Mouse (Mus musculus): ENCODE results near the gene Pex7. TPM values are rescaled to one million over a fixed set of nuclear protein-coding genes. Genes with fewer than 3 reads are reported as not detected.
"Not testable (repeated sequence)": the region's sequence is repeated elsewhere in the genome, so short reads cannot be mapped to it uniquely, and the experiment has no call there.

The Pex7 gene
- polyA plus RNA-seq, 1 experiment from 2014 or later: 9.7 TPM

DNA sequence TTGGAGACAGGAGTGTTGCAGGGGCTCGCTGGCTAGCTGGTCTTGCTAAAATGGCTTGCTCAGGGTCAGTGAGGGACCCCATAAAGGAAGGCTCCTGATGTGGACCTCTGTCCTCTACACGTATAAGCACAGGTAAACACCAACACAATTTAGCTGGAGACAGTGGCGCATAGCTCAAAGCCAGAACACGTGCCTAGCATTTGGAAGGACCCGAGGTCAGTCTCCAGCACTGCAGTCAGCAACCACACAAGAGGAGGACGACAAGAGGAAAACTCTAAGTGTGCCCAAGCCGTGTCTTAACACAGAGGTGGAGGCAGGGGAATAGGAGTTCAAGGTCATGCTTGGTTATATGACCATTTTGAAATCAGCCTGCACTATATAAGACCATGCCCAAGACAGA is 32.6 kb upstream of the Pex7 start:
- Histone ChIP-seq H3K27ac (peak overlapping the region; percentile 69), H3K79me2 (ENCODE audit: inconsistent target) (peaks cover 77% of the 10 kb centered on the region), H3K4me3 (ENCODE audit: inconsistent target) (no peak overlapping the region), H3K36me3 (ENCODE audit: inconsistent target) (no peaks in the 10 kb centered on the region)
- WGBS (ENCODE audit: missing documents): 86% methylated on average over 7 of the region's 7 CpGs

DNA sequence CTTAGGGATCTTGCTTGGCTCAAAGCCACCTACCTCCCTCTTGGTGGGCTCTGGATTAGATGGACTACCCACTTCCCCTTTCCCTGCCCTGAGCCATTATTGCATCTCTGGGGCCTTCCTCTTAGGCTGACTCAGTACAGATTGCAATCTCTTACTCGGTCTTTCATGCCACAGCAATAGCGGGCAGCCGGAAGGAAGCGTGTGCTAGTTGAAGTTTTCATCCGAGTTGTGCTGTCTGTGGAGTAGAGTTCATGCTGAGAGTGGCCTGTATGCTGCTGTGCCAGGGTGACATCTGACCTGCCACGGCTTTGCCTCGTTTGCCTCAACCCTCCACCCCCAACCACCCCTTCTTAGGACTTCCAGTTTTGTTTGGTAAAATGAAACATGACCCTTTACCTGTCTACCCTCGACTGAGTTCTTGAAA is 31.8 kb upstream of the Pex7 start:
- Histone ChIP-seq H3K4me3 (ENCODE audit: inconsistent target) (peak overlapping the region; percentile 7; the same call in 1 of the 2 replicates), H3K27ac (peak overlapping the region; percentile 69), H3K79me2 (ENCODE audit: inconsistent target) (peaks cover 72% of the 10 kb centered on the region), H3K36me3 (ENCODE audit: inconsistent target) (no peaks in the 10 kb centered on the region)
- WGBS (ENCODE audit: missing documents): 0% methylated on average over 8 of the region's 8 CpGs

DNA sequence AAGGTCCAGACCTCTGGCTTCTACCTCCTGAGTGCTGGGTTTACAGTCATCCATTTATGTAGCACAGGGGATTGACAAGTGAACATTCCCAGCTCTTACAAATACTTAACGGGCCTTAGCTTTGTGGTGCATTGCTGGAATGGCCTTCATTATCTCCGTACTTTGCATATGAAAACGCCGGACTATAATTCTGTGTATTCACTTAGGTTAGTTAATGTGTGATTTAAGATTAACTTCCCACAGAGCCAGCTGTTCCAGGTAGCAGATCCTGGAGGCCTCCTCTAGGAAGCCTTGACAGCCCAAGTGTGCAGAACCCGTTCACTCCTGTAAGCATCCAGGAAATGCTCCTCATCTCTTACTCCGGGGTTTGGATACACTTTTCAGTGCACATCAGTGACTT is 31.2 kb upstream of the Pex7 start:
- WGBS (ENCODE audit: missing documents): 62% methylated on average over 6 of the region's 6 CpGs
- no peaks in the 10 kb centered on the region for H3K36me3 ChIP-seq (ENCODE audit: inconsistent target)
- H3K4me3 ChIP-seq (ENCODE audit: inconsistent target): no peak overlapping the region

DNA sequence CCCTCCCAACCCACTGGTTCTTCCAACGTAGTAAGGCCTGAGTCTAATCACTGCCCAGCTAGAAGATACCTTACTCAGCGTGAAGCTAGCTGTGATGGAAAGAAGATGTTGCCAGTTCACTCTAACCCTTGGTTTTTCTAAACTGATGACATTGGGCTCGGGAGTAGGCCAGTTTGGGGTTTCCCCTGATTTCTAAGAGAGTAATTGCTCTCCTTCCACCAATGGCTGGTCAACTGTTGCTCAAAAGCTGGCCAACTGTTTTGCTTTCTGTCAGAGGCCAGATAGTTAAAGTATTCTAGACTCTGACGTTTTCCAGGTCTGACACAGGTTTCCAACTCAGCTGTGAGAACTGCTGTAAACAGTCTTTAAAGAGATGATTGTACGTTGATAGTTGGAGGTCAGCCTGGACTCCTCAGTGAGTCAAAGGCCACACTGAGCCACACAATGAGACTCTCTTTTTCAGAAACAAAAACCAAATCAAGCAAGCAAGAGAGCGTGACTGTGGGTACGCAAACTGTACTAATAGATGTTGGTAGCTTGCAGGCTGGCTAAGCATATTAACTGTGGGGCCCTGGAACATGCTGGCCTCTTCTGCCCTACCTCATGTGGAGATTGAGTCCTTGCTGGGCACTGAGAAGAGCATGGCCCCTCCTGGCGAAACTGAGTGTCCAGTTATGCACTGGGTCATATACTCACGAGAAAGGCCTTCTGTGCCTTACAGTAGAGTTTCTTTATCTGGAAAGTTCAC is 29.6 kb upstream of the Pex7 start:
- Histone ChIP-seq H3K27ac (no peak overlapping the region), H3K79me2 (ENCODE audit: inconsistent target) (peaks cover 51% of the 10 kb centered on the region), H3K4me3 (ENCODE audit: inconsistent target) (no peak overlapping the region), H3K36me3 (ENCODE audit: inconsistent target) (no peaks in the 10 kb centered on the region)
- WGBS (ENCODE audit: missing documents): 79% methylated on average over 8 of the region's 9 CpGs

More for the DNA sequence above, 31.2 kb upstream of the Pex7 start:
- peaks cover 67% of the 10 kb centered on the region for H3K79me2 ChIP-seq (ENCODE audit: inconsistent target)
- H3K27ac ChIP-seq: peak overlapping the region; percentile 69

DNA sequence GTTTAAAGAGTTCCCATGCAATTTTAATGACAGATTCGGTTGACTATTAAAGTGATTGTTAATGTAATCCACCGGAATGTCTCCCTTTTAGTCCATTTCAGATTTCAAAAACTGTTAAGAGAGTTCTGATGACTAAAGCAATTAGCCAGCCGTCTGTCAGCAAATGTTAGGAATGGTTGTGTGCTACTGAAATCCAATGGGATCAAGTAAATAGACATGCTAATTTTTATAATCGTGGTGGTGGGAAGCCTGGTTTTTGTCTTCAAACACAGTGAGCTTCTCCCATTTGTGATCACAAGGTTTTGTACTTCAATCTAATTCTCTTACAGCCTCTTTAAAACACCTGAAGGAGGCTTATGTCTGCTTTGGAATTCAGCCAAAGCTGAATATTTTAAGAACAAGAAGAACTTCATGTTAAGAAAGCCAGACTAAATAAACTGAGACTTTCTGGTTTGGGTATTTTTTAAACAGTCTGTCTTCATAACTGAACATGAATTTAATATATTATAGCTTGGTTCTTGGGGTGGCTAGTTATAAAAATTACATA is 28.4 kb upstream of the Pex7 start:
- WGBS (ENCODE audit: missing documents): 79% methylated on average over 4 of the region's 4 CpGs
- Histone ChIP-seq H3K79me2 (ENCODE audit: inconsistent target) (peaks cover 51% of the 10 kb centered on the region), H3K36me3 (ENCODE audit: inconsistent target) (no peaks in the 10 kb centered on the region), H3K4me3 (ENCODE audit: inconsistent target) (no peak overlapping the region), H3K27ac (no peak overlapping the region)

DNA sequence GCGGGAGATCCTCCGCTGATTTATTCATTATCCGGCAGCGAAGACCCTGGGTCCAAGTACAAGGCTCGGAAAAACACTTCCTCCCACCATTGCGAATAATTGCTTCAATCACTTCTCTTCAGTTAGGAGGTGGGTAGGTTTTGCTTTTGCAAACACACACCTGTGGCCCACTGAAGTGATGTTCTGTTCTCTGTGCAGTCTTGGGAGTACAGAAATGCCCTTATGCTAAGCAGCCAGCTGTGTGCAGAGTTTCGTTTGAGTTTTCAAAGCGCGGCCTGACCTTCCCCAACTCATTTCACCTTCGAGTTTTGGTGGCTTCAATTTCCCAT is 27.8 kb upstream of the Pex7 start:
- Histone ChIP-seq H3K4me3 (ENCODE audit: inconsistent target) (peak overlapping the region; percentile 59), H3K36me3 (ENCODE audit: inconsistent target) (no peaks in the 10 kb centered on the region), H3K27ac (no peak overlapping the region), H3K79me2 (ENCODE audit: inconsistent target) (peaks cover 46% of the 10 kb centered on the region)
- WGBS (ENCODE audit: missing documents): 2% methylated on average over 10 of the region's 10 CpGs

DNA sequence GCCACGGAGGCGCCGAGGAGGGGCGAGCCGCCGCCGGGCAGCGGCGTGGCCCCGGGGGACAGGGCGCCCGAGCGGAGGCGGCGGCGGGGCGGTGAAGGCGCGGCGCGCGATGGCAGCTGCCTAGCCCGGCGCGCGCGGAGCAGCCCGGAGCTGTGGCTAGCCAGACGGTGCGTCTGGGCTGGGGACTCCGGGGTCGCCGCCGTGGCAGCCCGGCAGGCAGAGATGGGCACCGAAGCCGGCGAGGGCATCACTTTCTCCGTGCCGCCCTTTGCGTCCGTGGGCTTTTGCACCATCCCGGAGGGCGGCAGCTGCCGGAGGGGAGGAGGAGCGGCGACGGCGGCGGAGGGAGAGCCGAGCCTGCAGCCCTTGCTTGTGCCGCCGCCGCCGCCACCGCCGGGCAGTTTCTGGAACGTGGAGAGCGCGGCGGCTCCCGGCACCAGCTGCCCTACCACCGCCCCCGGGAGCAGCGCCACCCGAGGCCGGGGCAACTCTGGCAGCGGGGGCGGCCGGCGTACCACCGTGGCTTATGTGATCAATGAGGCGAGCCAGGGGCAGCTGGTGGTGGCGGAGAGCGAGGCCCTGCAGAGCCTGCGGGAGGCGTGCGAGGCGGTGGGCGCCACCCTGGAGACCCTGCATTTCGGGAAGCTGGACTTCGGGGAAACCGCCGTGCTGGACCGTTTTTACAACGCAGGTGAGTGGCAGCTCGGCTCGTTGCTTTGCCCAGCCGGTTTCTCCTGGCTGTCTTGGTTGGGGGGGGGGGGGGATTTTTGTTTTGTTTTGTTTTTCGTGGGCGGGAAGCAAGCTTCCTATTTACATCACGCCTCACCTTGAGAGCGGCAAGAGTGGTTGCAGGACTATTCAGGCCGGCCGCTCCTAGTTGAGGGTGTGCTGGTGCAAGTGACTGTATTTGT is 27.1 kb upstream of the Pex7 start, which contains the start of gene Map3k5:
TSS of gene Map3k5 (plus strand) at position 89 of the 911 bp plus-strand sequence.
- no peak within 1 kb of the TSS for H3K27ac ChIP-seq
- peak within 1 kb of the TSS; percentile 59 for H3K4me3 ChIP-seq (ENCODE audit: inconsistent target)
- WGBS (ENCODE audit: missing documents): under 1% methylated on average over 87 of the region's 95 CpGs
- H3K36me3 ChIP-seq (ENCODE audit: inconsistent target): no peaks in the 10 kb centered on the region
- H3K79me2 ChIP-seq (ENCODE audit: inconsistent target): peaks cover 41% of the 10 kb centered on the region

DNA sequence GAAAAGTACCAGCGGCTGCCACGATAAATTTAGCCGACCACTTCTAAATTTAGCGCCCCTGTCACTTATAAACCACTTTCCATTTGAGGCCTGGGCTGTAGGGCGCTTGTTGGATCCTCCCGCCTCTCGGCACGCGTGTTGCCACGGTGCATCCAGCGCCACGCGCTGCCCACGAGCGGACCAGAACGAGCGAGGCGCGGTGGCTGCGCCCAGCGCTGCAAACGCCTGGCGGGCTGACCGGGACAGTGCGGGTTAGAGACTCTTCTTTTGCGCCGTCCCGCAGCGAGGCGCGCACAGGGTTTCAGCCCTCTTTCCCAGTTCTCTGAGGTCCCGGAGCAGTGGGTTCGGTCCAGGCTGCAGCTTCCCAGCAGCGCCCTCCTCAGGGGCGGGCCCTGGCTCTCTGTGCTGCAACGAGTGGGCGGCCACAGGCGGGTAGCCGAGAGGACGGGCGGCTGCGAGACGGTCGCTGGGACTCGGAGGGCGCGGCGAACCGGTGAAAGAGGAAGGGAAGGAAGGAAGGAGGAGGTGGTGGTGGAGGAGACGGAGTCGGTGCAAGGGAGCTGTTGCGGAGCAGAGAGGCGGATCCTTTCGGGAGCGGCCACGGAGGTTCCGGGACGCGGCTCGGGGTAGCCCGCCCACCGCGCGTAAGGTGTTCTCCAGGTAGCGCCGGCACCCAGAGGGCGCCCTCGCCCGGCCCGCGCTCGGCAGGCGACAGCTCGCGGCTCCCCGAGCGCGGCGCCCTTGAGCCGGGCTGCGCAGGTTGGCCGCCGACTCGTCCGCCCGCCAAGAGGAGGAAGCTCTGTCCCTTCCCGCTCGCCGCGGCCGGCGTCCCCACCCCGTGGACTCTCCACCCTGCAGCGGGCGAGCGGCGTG is 26.3 kb upstream of the Pex7 start:
- Histone ChIP-seq H3K36me3 (ENCODE audit: inconsistent target) (no peaks in the 10 kb centered on the region), H3K4me3 (ENCODE audit: inconsistent target) (0 out of 2 replicates have a peak overlapping the region, but pooled peaks have one; percentile 3), H3K27ac (no peak overlapping the region), H3K79me2 (ENCODE audit: inconsistent target) (peaks cover 39% of the 10 kb centered on the region)
- WGBS (ENCODE audit: missing documents): under 1% methylated on average over 89 of the region's 97 CpGs

DNA sequence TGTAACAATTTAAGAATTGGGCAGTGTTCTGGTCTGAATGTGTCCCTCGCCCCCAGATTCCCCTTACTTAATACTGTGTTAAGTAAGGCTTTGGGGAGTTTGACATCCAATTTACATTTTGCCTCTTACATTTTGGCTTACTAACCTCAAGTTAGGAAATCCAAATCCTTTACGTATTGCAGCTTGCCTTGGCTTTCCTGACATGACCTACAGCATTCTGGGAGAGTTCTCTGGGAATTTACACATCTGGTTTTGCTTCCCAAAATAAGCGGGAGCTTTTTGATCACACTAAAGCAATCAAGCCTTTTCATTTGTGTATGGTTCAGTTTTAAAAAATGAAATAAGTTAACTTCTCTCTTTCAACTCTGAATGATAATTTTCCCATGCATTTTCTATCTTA is 25.5 kb upstream of the Pex7 start:
- no peaks in the 10 kb centered on the region for H3K36me3 ChIP-seq (ENCODE audit: inconsistent target)
- peaks cover 32% of the 10 kb centered on the region for H3K79me2 ChIP-seq (ENCODE audit: inconsistent target)
- H3K27ac ChIP-seq: no peak overlapping the region
- WGBS (ENCODE audit: missing documents): 51% methylated on average over 3 of the region's 3 CpGs
- no peak overlapping the region for H3K4me3 ChIP-seq (ENCODE audit: inconsistent target)

DNA sequence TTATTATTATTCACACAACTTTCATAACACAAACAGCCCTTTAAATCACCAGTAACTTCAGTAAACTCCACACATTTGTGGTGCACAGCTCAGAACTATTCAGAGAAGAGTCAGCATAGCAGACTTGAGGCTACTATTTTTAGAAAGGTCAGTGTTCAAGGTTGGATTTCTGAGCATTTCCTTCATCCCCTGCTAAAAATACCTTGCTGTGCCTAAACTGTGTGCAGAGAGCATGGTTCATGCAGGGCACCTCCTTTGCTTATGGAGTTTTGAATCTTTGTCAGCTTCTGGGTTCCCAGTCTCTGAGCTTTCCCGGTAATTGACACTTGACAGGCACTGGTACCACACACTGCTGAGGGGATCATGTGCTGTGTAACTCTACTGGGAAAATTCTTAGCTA is 20.7 kb upstream of the Pex7 start:
- no peaks in the 10 kb centered on the region for H3K36me3 ChIP-seq (ENCODE audit: inconsistent target)
- no peaks in the 10 kb centered on the region for H3K79me2 ChIP-seq (ENCODE audit: inconsistent target)
- WGBS (ENCODE audit: missing documents): 100% methylated on average over 1 of the region's 1 CpGs
- no peak overlapping the region for H3K4me3 ChIP-seq (ENCODE audit: inconsistent target)
- H3K27ac ChIP-seq: no peak overlapping the region

DNA sequence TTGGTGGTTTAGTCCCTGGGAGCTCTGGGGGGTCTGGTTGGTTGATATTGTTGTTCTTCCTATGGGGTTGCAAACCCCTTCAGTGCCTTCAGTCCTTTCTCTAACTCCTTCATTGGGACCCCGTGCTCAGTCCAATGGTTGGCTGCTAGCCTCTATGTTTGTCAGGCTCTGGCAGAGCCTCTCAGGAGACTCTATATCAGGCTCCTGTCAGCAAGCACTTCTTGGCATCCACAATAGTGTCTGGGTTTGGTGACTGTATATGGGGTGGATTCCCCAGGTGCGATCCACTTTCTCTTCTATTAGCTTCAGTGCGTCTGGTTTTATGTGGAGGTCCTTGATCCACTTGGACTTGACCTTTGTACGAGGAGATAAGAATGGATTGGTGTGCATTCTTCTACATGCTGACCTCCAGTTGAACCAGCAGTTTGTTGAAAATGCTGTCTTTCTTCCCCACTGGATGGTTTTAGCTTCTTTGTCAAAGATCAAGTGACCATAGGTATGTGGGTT is 19.0 kb upstream of the Pex7 start:
- not testable (repeated sequence) for H3K27ac ChIP-seq; H3K36me3 ChIP-seq (ENCODE audit: inconsistent target); H3K79me2 ChIP-seq (ENCODE audit: inconsistent target); H3K4me3 ChIP-seq (ENCODE audit: inconsistent target)
- 96% methylated on average over 4 of the region's 4 CpGs for WGBS (ENCODE audit: missing documents)

DNA sequence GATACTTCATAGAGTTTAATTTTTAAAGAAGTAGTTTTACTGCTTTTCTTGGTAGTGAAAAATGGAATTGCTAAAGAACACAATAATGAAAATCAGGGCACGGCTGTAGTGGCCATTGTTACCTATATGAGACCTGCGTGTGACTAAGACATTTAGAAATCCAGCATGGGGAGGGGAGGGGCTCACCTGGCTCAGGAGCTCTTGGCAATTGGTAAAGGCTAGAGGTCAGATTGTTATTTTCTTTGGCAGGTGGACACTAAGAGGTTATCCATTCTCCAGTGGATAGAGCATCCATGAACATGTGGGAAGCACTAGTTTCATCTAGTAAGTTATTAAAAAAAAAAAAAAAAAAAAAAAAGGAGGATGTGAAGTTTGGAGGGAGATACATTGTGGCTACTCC is 16.8 kb upstream of the Pex7 start:
- Histone ChIP-seq H3K36me3 (ENCODE audit: inconsistent target) (no peaks in the 10 kb centered on the region), H3K4me3 (ENCODE audit: inconsistent target) (no peak overlapping the region), H3K27ac (no peak overlapping the region), H3K79me2 (ENCODE audit: inconsistent target) (no peaks in the 10 kb centered on the region)
- WGBS (ENCODE audit: missing documents): 98% methylated on average over 2 of the region's 2 CpGs

DNA sequence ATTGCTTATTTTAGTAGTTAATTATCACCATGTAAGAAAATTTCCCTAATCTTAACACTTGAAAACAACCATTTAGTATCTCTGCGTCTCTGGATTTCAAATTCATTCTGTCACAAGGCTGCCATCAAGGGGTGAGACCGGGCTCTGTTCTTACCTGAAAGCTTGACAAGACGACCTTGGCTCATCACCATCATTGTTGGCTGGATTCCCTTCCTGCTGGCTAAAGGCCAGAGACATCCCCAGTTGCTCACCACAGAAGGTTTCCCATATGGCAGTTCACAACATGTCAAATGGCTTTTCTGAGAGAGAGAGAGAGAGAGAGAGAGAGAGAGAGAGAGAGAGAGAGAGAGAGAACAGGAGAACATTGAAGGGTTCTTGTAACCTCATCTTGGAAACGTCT is 14.9 kb upstream of the Pex7 start:
- H3K36me3 ChIP-seq (ENCODE audit: inconsistent target): no peaks in the 10 kb centered on the region
- no peak overlapping the region for H3K27ac ChIP-seq
- H3K4me3 ChIP-seq (ENCODE audit: inconsistent target): no peak overlapping the region
- 76% methylated on average over 4 of the region's 4 CpGs for WGBS (ENCODE audit: missing documents)
- H3K79me2 ChIP-seq (ENCODE audit: inconsistent target): no peaks in the 10 kb centered on the region

DNA sequence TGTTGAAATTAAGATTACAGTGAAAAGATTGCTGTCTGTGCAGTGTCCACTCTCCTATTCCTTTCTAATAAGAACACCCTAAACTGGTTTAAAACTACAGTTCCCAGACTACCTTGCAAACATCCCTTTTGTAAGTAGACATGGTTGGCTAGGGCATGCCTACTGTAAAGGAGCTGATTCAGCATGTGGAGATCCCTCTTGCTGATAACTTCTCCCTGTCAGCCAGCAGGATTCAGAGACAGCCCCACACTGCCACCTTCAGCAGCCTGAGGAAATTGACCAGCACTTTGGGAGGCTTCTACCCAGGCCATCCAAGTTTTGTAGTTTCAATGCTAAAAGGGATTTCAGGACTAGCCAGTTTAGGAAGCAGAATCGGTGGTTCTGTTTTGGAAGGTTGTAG is 7.8 kb upstream of the Pex7 start:
- Histone ChIP-seq H3K4me3 (ENCODE audit: inconsistent target) (no peak overlapping the region), H3K79me2 (ENCODE audit: inconsistent target) (no peaks in the 10 kb centered on the region), H3K27ac (no peak overlapping the region), H3K36me3 (ENCODE audit: inconsistent target) (no peaks in the 10 kb centered on the region)
- 15% methylated on average over 1 of the region's 1 CpGs for WGBS (ENCODE audit: missing documents)
